Mouse (Mus musculus) stomach, embryonic 16.5 days (tissue): Measurements from ENCODE around the gene Padi1. TPM values are rescaled to one million over a fixed set of nuclear protein-coding genes. Genes with fewer than 3 reads are reported as not detected.

Experiments
- ATAC-seq: fragments of 200-750 bp; cut with Nextera tagmentation; 2 replicates; pipeline ENCODE4 v1.8.0; 2017; ENCODE audit warnings: moderate number of reproducible peaks, moderate TSS enrichment; ENCODE audit not compliant: insufficient read depth, low FRiP score
- H3K27ac ChIP-seq: fragments of 300-500 bp; sonication (generic); 2 replicates; pipeline ENCODE4 v1.5.1; 2014; ENCODE audit warnings: low read length
- H3K27me3 ChIP-seq: fragments of 300-500 bp; sonication (generic); 2 replicates; pipeline ENCODE4 v1.6.1; 2014; ENCODE audit warnings: low read length, control low read depth, mixed read lengths; ENCODE audit not compliant: control insufficient read depth, insufficient read depth
- H3K36me3 ChIP-seq: fragments of 300-500 bp; sonication (generic); 2 replicates; pipeline ENCODE4 v1.6.1; 2014; ENCODE audit warnings: low read length; ENCODE audit not compliant: control insufficient read depth, insufficient read depth
- H3K4me1 ChIP-seq: fragments of 300-500 bp; sonication (generic); 2 replicates; pipeline ENCODE4 v1.6.1; 2014; ENCODE audit warnings: low read length, control low read depth, mixed read lengths; ENCODE audit not compliant: control insufficient read depth, insufficient read depth
- H3K4me2 ChIP-seq: fragments of 300-500 bp; sonication (generic); 2 replicates; pipeline ENCODE4 v1.6.1; 2014; ENCODE audit warnings: low read depth, low read length, mixed read lengths
- H3K4me3 ChIP-seq: fragments of 300-500 bp; sonication (generic); replicated peaks from 2 replicates; pipeline ENCODE4 v1.5.1; 2014; ENCODE audit warnings: mild to moderate bottlenecking, low read length
- H3K9ac ChIP-seq: fragments of 300-500 bp; sonication (generic); 2 replicates; pipeline ENCODE4 v1.6.1; 2014; ENCODE audit warnings: low read length
- H3K9me3 ChIP-seq: fragments of 300-500 bp; sonication (generic); replicated peaks from 2 replicates; pipeline ENCODE4 v1.6.1; 2016; ENCODE audit warnings: low read length, control low read depth; ENCODE audit not compliant: control insufficient read depth
- whole genome bisulfite sequencing: fragments of 180-500 bp; shearing (Covaris S2); extraction: QIAGEN DNeasy Blood & Tissue Kit; methylation state at CpG from one replicate; pipeline ENCODE4 v1.1.7; 2014; 5-methylcytosine and 5-hydroxymethylcytosine counted together
- polyA plus RNA-seq: library from polyadenylated mRNA; unstranded; fragments of >200 nt; fragmentation: Nextera tagmentation; extraction: Ambion mirVana; gene quantifications from 2 replicates; pipeline ENCODE4 v1.2.1, GENCODE M21; 2015

Padi1 gene
- polyA plus RNA-seq, 1 experiment from 2014 or later: 0.31 TPM

DNA sequence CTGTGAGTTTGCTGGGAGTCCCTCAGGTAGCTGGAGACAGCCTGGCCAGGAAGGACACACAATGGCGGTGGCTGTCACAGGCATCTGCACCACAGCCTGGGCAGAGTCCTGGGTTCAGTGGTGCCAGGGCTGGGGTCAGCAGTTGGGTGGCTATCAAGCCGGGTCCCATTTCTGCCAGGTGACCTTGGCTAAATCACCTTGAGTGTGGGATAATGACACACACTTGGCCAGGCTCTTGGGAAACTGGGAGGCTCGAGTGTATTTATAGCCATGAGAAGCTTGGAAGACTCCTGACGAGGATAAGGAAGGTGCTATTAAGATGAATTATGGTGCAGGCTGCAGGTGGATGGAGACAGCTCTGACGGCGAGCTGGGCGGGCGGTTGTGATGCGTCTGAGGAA lies 41.0 kb downstream of the Padi1 start:
- no peaks in the 10 kb centered on the region for H3K36me3 ChIP-seq
- 71% methylated on average over 9 of the region's 9 CpGs for WGBS
- no peak overlapping the region for H3K4me2 ChIP-seq
- no peaks in the 10 kb centered on the region for H3K4me1 ChIP-seq
- no peak overlapping the region for H3K4me3 ChIP-seq
- H3K27me3 ChIP-seq: no peaks in the 10 kb centered on the region; the same call in none of the 2 replicates
- no peak for ATAC-seq
- H3K27ac ChIP-seq: no peak overlapping the region
- H3K9me3 ChIP-seq: no peaks in the 10 kb centered on the region
- no peak overlapping the region for H3K9ac ChIP-seq

DNA sequence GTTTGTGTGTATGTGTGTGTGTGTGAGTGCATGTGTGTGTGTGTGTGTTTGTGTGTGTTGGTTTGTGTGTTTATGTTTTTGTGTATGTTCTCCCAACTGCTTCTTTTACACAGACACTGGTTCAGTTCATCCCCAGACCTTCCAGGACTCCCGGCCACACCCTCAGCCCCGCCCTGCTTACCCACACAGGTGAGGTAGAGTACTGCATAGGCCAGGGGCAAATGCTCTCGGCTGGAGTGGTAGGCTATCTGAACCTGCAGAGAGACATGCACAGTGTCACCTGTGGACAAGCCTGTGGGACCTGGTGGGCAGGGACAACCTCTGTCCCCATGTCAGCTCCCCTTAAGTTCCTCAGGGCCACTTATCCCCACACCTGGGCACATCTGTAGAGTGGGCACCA lies 44.2 kb downstream of the Padi1 start:
- Histone ChIP-seq H3K4me2 (no peak overlapping the region), H3K9me3 (no peaks in the 10 kb centered on the region), H3K36me3 (no peaks in the 10 kb centered on the region), H3K27ac (no peak overlapping the region), H3K4me3 (no peak overlapping the region), H3K4me1 (no peaks in the 10 kb centered on the region), H3K9ac (no peak overlapping the region), H3K27me3 (no peaks in the 10 kb centered on the region)
- WGBS: 63% methylated on average over 3 of the region's 3 CpGs
- ATAC-seq: no peak

DNA sequence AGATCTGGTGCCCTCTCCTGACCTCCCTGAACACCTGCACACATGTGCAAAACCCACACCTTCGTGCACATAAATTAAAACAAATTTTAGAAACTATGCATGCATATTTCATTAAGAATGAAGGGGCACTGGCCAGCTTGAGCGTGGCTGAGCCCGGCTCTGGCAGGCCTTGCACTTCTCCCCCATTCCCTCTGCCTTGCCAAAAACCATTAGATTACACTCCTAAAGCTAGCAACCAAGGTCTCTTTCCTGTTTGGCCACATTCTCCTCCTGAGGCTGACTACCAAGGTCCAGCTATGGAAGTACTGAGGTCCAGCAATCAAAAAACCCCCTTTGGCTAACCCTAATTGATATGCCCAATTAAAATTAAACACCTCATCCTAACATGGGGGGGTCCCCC lies 48.8 kb downstream of the Padi1 start:
- no peak overlapping the region for H3K9ac ChIP-seq
- H3K27ac ChIP-seq: no peak overlapping the region
- H3K4me1 ChIP-seq: no peaks in the 10 kb centered on the region
- 77% methylated on average over 3 of the region's 3 CpGs for WGBS
- no peaks in the 10 kb centered on the region for H3K27me3 ChIP-seq
- H3K4me2 ChIP-seq: no peak overlapping the region
- no peaks in the 10 kb centered on the region for H3K9me3 ChIP-seq
- ATAC-seq: no peak
- no peak overlapping the region for H3K4me3 ChIP-seq
- H3K36me3 ChIP-seq: no peaks in the 10 kb centered on the region

DNA sequence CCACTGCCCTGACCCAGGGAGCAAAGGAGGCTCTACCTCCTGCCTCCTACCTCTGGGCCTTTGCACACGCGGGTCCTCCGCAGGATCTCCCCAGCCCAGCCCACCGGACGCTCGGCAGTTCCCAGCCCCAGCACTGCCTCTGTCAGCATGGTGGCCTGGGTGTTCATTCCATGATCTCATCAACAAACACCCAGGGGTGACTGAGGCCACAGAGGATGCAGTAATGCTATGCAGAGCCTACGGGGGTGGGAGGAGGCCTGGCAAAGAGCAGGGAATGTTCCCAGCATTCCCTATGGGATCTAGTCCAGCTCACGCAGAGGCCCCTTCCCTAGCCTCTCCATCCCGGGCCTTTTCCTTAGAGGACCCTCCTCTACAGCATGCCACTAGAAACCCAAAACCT lies 50.9 kb downstream of the Padi1 start:
- WGBS: 79% methylated on average over 9 of the region's 9 CpGs

DNA sequence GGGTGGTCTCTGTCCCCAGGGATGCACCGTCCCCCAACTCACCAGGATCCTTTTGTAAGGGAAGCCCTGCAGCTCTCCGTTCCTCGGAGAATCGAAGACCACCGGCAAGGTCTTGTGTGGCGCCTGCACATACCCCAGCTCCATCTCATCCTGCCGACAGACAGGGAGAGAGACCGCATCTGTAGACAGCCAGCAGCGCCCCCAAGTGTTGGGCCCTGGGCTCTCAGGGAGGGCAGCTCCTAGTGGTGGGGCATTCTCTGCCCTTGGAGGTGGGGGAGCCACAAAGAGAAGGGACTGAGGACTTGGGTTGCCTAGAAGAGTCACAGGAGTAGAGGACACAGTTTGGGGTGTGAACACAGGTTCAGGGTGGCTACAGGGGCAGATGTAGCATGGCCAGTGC lies 51.8 kb downstream of the Padi1 start:
- 60% methylated on average over 9 of the region's 9 CpGs for WGBS
- Histone ChIP-seq H3K9ac (no peak overlapping the region), H3K4me2 (no peak overlapping the region), H3K4me3 (no peak overlapping the region), H3K27ac (no peak overlapping the region), H3K36me3 (no peaks in the 10 kb centered on the region), H3K27me3 (no peaks in the 10 kb centered on the region), H3K9me3 (no peaks in the 10 kb centered on the region), H3K4me1 (no peaks in the 10 kb centered on the region)
- no peak for ATAC-seq

More for the DNA sequence above, 50.9 kb downstream of the Padi1 start:
- Histone ChIP-seq H3K4me1 (no peaks in the 10 kb centered on the region), H3K36me3 (no peaks in the 10 kb centered on the region), H3K27ac (no peak overlapping the region), H3K27me3 (no peaks in the 10 kb centered on the region), H3K4me2 (no peak overlapping the region), H3K4me3 (no peak overlapping the region), H3K9ac (no peak overlapping the region), H3K9me3 (no peaks in the 10 kb centered on the region)
- 0 out of 2 replicates have a peak, but pooled peaks have one; percentile 19 for ATAC-seq

DNA sequence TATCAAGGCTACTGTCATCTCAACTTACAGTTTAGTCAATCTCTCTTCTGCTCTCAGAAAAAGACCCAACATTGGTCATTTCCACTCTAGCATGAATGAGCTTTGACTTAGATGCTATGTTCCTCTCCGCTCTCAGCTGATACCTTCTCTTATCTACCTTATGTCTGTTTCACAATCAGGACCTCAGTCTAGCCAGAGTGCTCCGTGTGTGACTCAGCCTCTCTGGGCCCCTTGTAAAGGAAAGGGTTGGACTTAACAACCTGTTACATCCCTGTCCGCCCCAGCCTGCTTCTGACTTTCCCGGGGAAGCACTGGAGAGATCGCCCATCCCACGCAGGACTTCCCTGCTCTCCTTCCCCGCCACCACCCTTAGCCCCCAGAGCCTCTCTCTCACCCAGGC lies 53.0 kb downstream of the Padi1 start:
- no peaks in the 10 kb centered on the region for H3K36me3 ChIP-seq
- no peak overlapping the region for H3K27ac ChIP-seq
- H3K27me3 ChIP-seq: no peaks in the 10 kb centered on the region
- no peak overlapping the region for H3K9ac ChIP-seq
- ATAC-seq: no peak
- no peaks in the 10 kb centered on the region for H3K4me1 ChIP-seq
- no peak overlapping the region for H3K4me2 ChIP-seq
- H3K4me3 ChIP-seq: no peak overlapping the region
- H3K9me3 ChIP-seq: no peaks in the 10 kb centered on the region
- 75% methylated on average over 7 of the region's 7 CpGs for WGBS

DNA sequence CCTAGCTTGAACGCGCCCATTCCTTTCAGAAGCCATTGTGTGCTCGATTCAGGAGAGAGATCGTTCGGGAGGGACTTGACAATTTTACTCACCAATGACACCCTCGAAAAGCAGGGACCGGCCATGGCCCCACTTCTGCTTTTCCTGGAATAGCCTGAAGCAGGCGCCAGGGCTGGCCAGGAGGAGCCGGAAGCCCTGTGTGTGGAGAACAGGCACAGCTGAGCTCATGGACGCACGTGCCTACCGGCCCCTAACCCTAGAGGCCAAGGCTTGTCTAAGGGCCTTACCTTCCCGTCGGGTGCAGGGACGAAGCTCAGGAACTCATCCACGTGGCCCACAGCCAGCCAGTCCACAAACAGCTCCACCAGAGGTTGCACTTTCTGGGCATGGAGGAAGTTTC lies 54.5 kb downstream of the Padi1 start:
- no peak overlapping the region for H3K9ac ChIP-seq
- H3K4me2 ChIP-seq: no peak overlapping the region
- no peaks in the 10 kb centered on the region for H3K36me3 ChIP-seq
- H3K27me3 ChIP-seq: no peaks in the 10 kb centered on the region
- 0 out of 2 replicates have a peak, but pooled peaks cover 3% of the 10 kb centered on the region for H3K9me3 ChIP-seq
- no peak for ATAC-seq
- no peaks in the 10 kb centered on the region for H3K4me1 ChIP-seq
- no peak overlapping the region for H3K4me3 ChIP-seq
- H3K27ac ChIP-seq: no peak overlapping the region
- WGBS: 84% methylated on average over 16 of the region's 16 CpGs

DNA sequence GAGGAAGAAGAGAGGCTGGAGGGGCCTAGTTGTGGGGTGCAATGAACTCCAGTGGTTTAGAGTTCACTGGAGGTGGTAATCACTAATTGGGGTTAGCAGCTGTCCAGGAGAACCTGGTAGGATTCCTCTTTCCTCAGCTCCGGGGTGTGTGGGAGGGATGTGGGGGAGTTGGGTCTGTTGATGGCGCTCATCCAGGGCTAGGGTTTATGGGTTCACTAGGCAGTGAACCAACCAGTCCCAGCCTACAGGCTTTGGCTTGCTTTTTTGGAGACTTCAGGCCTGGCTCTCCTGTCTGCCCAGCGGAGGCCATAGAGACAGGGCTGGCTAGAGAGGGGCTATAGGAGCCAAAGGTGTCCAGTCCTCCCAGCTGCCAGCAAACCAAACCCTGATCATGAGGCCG lies 55.6 kb downstream of the Padi1 start:
- H3K27ac ChIP-seq: no peak overlapping the region
- no peak overlapping the region for H3K4me2 ChIP-seq
- 0 out of 2 replicates have a peak, but pooled peaks cover 3% of the 10 kb centered on the region for H3K9me3 ChIP-seq
- H3K9ac ChIP-seq: no peak overlapping the region
- H3K36me3 ChIP-seq: no peaks in the 10 kb centered on the region
- H3K27me3 ChIP-seq: no peaks in the 10 kb centered on the region
- no peak for ATAC-seq
- no peak overlapping the region for H3K4me3 ChIP-seq
- WGBS: 77% methylated on average over 4 of the region's 4 CpGs
- no peaks in the 10 kb centered on the region for H3K4me1 ChIP-seq

DNA sequence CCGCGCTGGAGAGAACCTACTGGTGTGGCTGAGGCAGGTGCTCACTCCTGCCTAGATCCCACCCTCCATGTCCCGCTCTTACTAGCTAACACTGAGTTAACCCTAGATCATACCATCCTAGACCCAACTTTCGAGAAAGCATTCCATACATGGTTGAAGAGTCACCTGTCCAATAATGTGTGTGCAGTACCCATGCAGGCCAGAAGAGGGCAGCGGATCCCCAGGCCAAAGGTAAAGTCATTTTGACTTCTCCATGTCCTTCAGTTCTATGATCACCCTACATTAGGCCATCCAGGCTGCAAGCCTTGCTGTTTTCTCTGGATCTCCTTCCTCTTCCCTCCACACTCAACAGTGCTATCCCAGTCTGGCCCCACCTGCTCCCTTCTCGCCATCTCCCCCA lies 56.6 kb downstream of the Padi1 start:
- H3K4me2 ChIP-seq: no peak overlapping the region
- ATAC-seq: no peak
- H3K27me3 ChIP-seq: no peaks in the 10 kb centered on the region
- H3K27ac ChIP-seq: no peak overlapping the region
- WGBS: 38% methylated on average over 6 of the region's 6 CpGs
- no peak overlapping the region for H3K4me3 ChIP-seq
- no peaks in the 10 kb centered on the region for H3K36me3 ChIP-seq
- H3K4me1 ChIP-seq: no peaks in the 10 kb centered on the region
- no peak overlapping the region for H3K9ac ChIP-seq
- 0 out of 2 replicates have a peak, but pooled peaks cover 3% of the 10 kb centered on the region for H3K9me3 ChIP-seq

DNA sequence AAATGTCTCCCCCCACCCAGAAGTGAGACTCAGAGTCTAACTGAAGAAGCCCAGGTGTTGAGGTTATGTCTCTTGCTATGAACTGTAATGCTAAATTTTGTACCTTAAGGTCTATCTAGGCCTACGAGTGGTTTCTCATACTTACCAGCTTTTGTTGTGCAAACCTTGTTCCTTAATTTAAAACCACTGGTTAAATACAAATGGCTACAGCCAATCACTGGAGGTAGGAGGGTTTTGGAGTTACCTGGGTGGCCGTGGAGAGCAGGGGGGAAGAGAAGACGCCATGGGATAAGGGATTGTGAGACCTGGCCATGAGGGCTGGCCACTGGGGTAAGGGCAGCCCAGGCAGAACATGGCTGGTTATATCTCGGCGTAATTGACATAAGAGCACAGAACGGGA lies 57.3 kb downstream of the Padi1 start:
- Histone ChIP-seq H3K4me2 (no peak overlapping the region), H3K9ac (no peak overlapping the region), H3K27ac (no peak overlapping the region; the same call in 1 of the 2 replicates), H3K27me3 (no peaks in the 10 kb centered on the region), H3K36me3 (no peaks in the 10 kb centered on the region), H3K4me3 (no peak overlapping the region), H3K9me3 (0 out of 2 replicates have a peak, but pooled peaks cover 3% of the 10 kb centered on the region), H3K4me1 (no peaks in the 10 kb centered on the region)
- 77% methylated on average over 6 of the region's 6 CpGs for WGBS
- no peak for ATAC-seq
